Mouse (Mus musculus) neural tube, embryonic 14.5 days (tissue): ENCODE data around the gene Elmo2. TPM values are rescaled to one million over a fixed set of nuclear protein-coding genes. Genes with fewer than 3 reads are reported as not detected.

Experiments
- ATAC-seq: fragments of 200-750 bp; cut with Nextera tagmentation; 2 replicates; pipeline ENCODE4 v1.8.0; 2017; ENCODE audit warnings: low read depth, mild to moderate bottlenecking, moderate TSS enrichment, moderate library complexity
- H3K27ac ChIP-seq: fragments of 300-500 bp; sonication (generic); 2 replicates; pipeline ENCODE4 v1.5.1; 2014; ENCODE audit warnings: low read depth, mild to moderate bottlenecking, control low read depth, low read length, moderate library complexity, mixed read lengths
- H3K27me3 ChIP-seq: fragments of 300-500 bp; sonication (generic); 2 replicates; pipeline ENCODE4 v1.6.1; 2014; ENCODE audit warnings: low read length; ENCODE audit not compliant: control insufficient read depth, insufficient read depth
- H3K36me3 ChIP-seq: fragments of 300-500 bp; sonication (generic); 2 replicates; pipeline ENCODE4 v1.6.1; 2014; ENCODE audit warnings: low read length, mixed read lengths; ENCODE audit not compliant: control insufficient read depth, insufficient read depth
- H3K4me1 ChIP-seq: fragments of 300-500 bp; sonication (generic); 2 replicates; pipeline ENCODE4 v1.6.1; 2014; ENCODE audit warnings: low read length; ENCODE audit not compliant: control insufficient read depth, insufficient read depth
- H3K4me2 ChIP-seq: fragments of 300-500 bp; sonication (generic); 2 replicates; pipeline ENCODE4 v1.6.1; 2014; ENCODE audit warnings: mild to moderate bottlenecking, low read depth, low read length, control low read depth
- H3K4me3 ChIP-seq: fragments of 300-500 bp; sonication (generic); 2 replicates; pipeline ENCODE4 v1.5.1; 2014; ENCODE audit warnings: low read depth, low read length, control low read depth, mixed read lengths
- H3K9ac ChIP-seq: fragments of 300-500 bp; sonication (generic); replicated peaks from 2 replicates; pipeline ENCODE4 v1.6.1; 2014; ENCODE audit warnings: low read depth, mild to moderate bottlenecking, control low read depth, low read length, mixed read lengths
- H3K9me3 ChIP-seq: fragments of 300-500 bp; sonication (generic); 2 replicates; pipeline ENCODE4 v1.6.1; 2016; ENCODE audit warnings: low read length; ENCODE audit not compliant: control insufficient read depth
- WGBS: fragments of 180-500 bp; shearing (Covaris S2); extraction: QIAGEN DNeasy Blood & Tissue Kit; methylation state at CpG from one replicate; pipeline ENCODE4 v1.1.7; 2014; 5-methylcytosine and 5-hydroxymethylcytosine counted together
- polyA plus RNA-seq: library from polyadenylated mRNA; unstranded; fragments of >200 nt; fragmentation: Nextera tagmentation; extraction: Ambion mirVana; gene quantifications from 2 replicates; pipeline ENCODE4 v1.2.1, GENCODE M21; 2014

The Elmo2 gene
- polyA plus RNA-seq, 1 experiment from 2014 or later: 98.8 TPM

GRCm38 (mm10) chr2:165296571-165296970, 29.7 kb downstream of the Elmo2 start:
- H3K4me2 ChIP-seq: no peak overlapping the region
- no peaks in the 10 kb centered on the region for H3K9me3 ChIP-seq
- WGBS: 90% methylated on average over 18 of the region's 18 CpGs
- no peak overlapping the region for H3K9ac ChIP-seq
- no peak overlapping the region for H3K27ac ChIP-seq
- ATAC-seq: no peak
- H3K36me3 ChIP-seq: peaks cover 56% of the 10 kb centered on the region
- H3K27me3 ChIP-seq: no peaks in the 10 kb centered on the region
- no peaks in the 10 kb centered on the region for H3K4me1 ChIP-seq
- H3K4me3 ChIP-seq: no peak overlapping the region

GRCm38 (mm10) chr2:165288315-165289031, 37.8 kb downstream of the Elmo2 start:
- peak overlapping the region; percentile 72; the same call in 1 of the 2 replicates for H3K4me3 ChIP-seq
- H3K27ac ChIP-seq: peak overlapping the region; percentile 76
- peak overlapping the region; percentile 65; the same call in 1 of the 2 replicates for H3K9ac ChIP-seq
- H3K27me3 ChIP-seq: no peaks in the 10 kb centered on the region
- peaks cover 18% of the 10 kb centered on the region for H3K4me1 ChIP-seq
- H3K4me2 ChIP-seq: peak overlapping the region; percentile 93
- ATAC-seq: peak; percentile 84
- 50% methylated on average over 18 of the region's 18 CpGs for WGBS
- H3K36me3 ChIP-seq: peaks cover 27% of the 10 kb centered on the region
- no peaks in the 10 kb centered on the region for H3K9me3 ChIP-seq

- peak within 1 kb of the TSS; percentile 76 for H3K27ac ChIP-seq
- peaks cover 25% of the 10 kb centered on the region; the same call in 1 of the 2 replicates for H3K36me3 ChIP-seq
- peak within 1 kb of the TSS; percentile 93 for H3K4me2 ChIP-seq
- peak within 1 kb of the TSS; percentile 65 for H3K9ac ChIP-seq
- no peaks in the 10 kb centered on the region for H3K27me3 ChIP-seq
- H3K4me1 ChIP-seq: peaks cover 18% of the 10 kb centered on the region
- no peaks in the 10 kb centered on the region for H3K9me3 ChIP-seq
- ATAC-seq: peak; percentile 94
- peak within 1 kb of the TSS; percentile 72 for H3K4me3 ChIP-seq
- WGBS: under 1% methylated on average over 49 of the region's 49 CpGs
Measured at GRCm38 (mm10) chr2:165287202-165287984, 38.9 kb downstream of the Elmo2 start, which contains the start of gene Slc35c2. Gene Slc35c2, minus strand, starts transcription at chr2:165287869.

- peak overlapping the region; percentile 93 for H3K4me2 ChIP-seq
- peak overlapping the region; percentile 72 for H3K4me3 ChIP-seq
- peak overlapping the region; percentile 65 for H3K9ac ChIP-seq
- ATAC-seq: no peak
- H3K27me3 ChIP-seq: no peaks in the 10 kb centered on the region
- H3K4me1 ChIP-seq: peaks cover 18% of the 10 kb centered on the region
- H3K9me3 ChIP-seq: no peaks in the 10 kb centered on the region
- H3K27ac ChIP-seq: no peak overlapping the region
- 71% methylated on average over 18 of the region's 18 CpGs for WGBS
- peaks cover 22% of the 10 kb centered on the region; the same call in 1 of the 2 replicates for H3K36me3 ChIP-seq
Measured at GRCm38 (mm10) chr2:165286361-165287201, 39.7 kb downstream of the Elmo2 start.

GRCm38 (mm10) chr2:165285621-165286020, 40.7 kb downstream of the Elmo2 start:
- 86% methylated on average over 8 of the region's 8 CpGs for WGBS
- H3K4me1 ChIP-seq: peaks cover 18% of the 10 kb centered on the region
- H3K4me2 ChIP-seq: no peak overlapping the region
- no peak for ATAC-seq
- H3K9ac ChIP-seq: no peak overlapping the region
- H3K27ac ChIP-seq: no peak overlapping the region
- H3K9me3 ChIP-seq: no peaks in the 10 kb centered on the region
- peaks cover 15% of the 10 kb centered on the region; the same call in 1 of the 2 replicates for H3K36me3 ChIP-seq
- no peak overlapping the region for H3K4me3 ChIP-seq
- H3K27me3 ChIP-seq: no peaks in the 10 kb centered on the region

- peaks cover 18% of the 10 kb centered on the region for H3K4me1 ChIP-seq
- 78% methylated on average over 3 of the region's 3 CpGs for whole genome bisulfite sequencing
- ATAC-seq: no peak
- no peak overlapping the region for H3K4me3 ChIP-seq
- H3K4me2 ChIP-seq: no peak overlapping the region
- H3K9ac ChIP-seq: no peak overlapping the region
- no peaks in the 10 kb centered on the region for H3K9me3 ChIP-seq
- H3K27ac ChIP-seq: no peak overlapping the region
- H3K27me3 ChIP-seq: no peaks in the 10 kb centered on the region
- H3K36me3 ChIP-seq: peaks cover 9% of the 10 kb centered on the region; the same call in 1 of the 2 replicates
Measured at GRCm38 (mm10) chr2:165285034-165285433, 41.2 kb downstream of the Elmo2 start.

- no peak for ATAC-seq
Measured at GRCm38 (mm10) chr2:165284377-165284776, 41.9 kb downstream of the Elmo2 start.

GRCm38 (mm10) chr2:165283644-165284043, 42.6 kb downstream of the Elmo2 start:
- Histone ChIP-seq H3K4me1 (peaks cover 15% of the 10 kb centered on the region), H3K4me2 (no peak overlapping the region), H3K36me3 (peaks cover 4% of the 10 kb centered on the region; the same call in 1 of the 2 replicates), H3K9me3 (no peaks in the 10 kb centered on the region), H3K27me3 (no peaks in the 10 kb centered on the region), H3K9ac (no peak overlapping the region), H3K4me3 (no peak overlapping the region), H3K27ac (no peak overlapping the region)
- ATAC-seq: no peak
- 94% methylated on average over 3 of the region's 3 CpGs for WGBS

More at GRCm38 (mm10) chr2:165284377-165284776, 41.9 kb downstream of the Elmo2 start:
- H3K4me3 ChIP-seq: no peak overlapping the region
- H3K27me3 ChIP-seq: no peaks in the 10 kb centered on the region
- no peaks in the 10 kb centered on the region for H3K9me3 ChIP-seq
- H3K27ac ChIP-seq: no peak overlapping the region
- no peak overlapping the region for H3K9ac ChIP-seq
- H3K4me1 ChIP-seq: peaks cover 18% of the 10 kb centered on the region
- 91% methylated on average over 7 of the region's 7 CpGs for WGBS
- H3K36me3 ChIP-seq: peaks cover 4% of the 10 kb centered on the region; the same call in 1 of the 2 replicates
- H3K4me2 ChIP-seq: no peak overlapping the region
